Mouse (Mus musculus) ES-Bruce4 (cell line): ENCODE measurements around the gene Fgb.
A peak's percentile ranks its signal among the peaks of the same experiment; 100 is the strongest.

Source experiments
- CTCF ChIP-seq: IDR thresholded peaks from one replicate; pipeline ENCODE4 v1.8.1; 2011; ENCODE audit warnings: low read depth, low read length
- POLR2A ChIP-seq: IDR thresholded peaks from one replicate; pipeline ENCODE4 v1.8.1; 2011; ENCODE audit warnings: low read length; ENCODE audit not compliant: insufficient read depth

DNA sequence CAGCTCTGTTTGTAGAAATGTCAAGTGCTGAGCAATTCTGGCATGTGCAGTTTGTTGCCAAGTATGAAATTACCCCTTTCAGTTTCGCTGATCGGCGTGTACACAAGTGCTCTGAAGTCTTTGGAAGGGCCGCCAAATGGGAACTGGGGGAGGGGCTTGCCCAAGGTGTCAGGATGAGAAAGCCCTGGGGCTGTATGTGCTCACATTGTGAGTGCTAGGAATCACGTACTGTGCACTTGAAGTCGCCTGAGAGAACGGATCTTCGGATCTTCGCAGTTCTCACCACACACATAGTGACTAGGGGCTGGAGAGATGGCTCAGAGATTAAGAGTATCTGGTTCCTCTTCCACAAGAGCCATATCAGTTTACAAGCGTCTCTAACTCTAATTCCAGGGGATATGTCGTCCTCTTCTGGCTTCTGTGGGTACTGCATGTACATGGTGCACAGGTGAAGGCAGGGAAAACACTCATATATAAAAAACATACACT lies 30.9 kb upstream of the Fgb start:
- TF ChIP-seq POLR2A (no peak), CTCF (peak; percentile 8)
